8 mouse cellular contexts compared by ENCODE assay signal in genomic region chr1:135368245-135368644, GRCm38 (mm10). TPM values are rescaled to one million over a fixed set of nuclear protein-coding genes. Genes with fewer than 3 reads are reported as not detected.
DNase-seq lines count a peak whose midpoint lies in the region; ATAC-seq and TF ChIP-seq lines count a peak whose summit lies in the region.

No protein-coding gene starts in this region.

- no peak overlapping the region for H3K27ac ChIP-seq in bone marrow macrophage, adult 2 months (ENCODE audit: insufficient read depth, low read depth, low read length)
- H3K27ac ChIP-seq in embryonic fibroblast, embryonic 13.5 days (ENCODE audit: insufficient read depth, low read length): peak overlapping the region; percentile 71
- H3K27ac ChIP-seq in heart, embryonic 11.5 days (ENCODE audit: low read depth, low read length): no peak overlapping the region
- no peak overlapping the region for H3K27ac ChIP-seq in kidney, embryonic 16.5 days (ENCODE audit: low read length)

- H3K4me2 ChIP-seq in heart, embryonic 11.5 days: peak overlapping the region; percentile 79
- peak overlapping the region; percentile 87 for H3K4me2 ChIP-seq in kidney, embryonic 16.5 days (replicated peaks; ENCODE audit: low read depth, low read length)

- peaks cover 8% of the 10 kb centered on the region for H3K4me1 ChIP-seq in bone marrow macrophage, adult 2 months (ENCODE audit: control insufficient read depth, insufficient read depth, low read length)
- H3K4me1 ChIP-seq in embryonic fibroblast, embryonic 13.5 days (ENCODE audit: control insufficient read depth, insufficient read depth, low read length): peaks cover 12% of the 10 kb centered on the region; the same call in 1 of the 2 replicates
- H3K4me1 ChIP-seq in heart, embryonic 11.5 days (ENCODE audit: control insufficient read depth, insufficient read depth, low read length): peaks cover 4% of the 10 kb centered on the region; the same call in 1 of the 2 replicates
- peaks cover 13% of the 10 kb centered on the region; the same call in 1 of the 2 replicates for H3K4me1 ChIP-seq in kidney, embryonic 16.5 days (ENCODE audit: insufficient read depth, low read length)

- peak; percentile 60; the same call in 1 of the 2 replicates for ATAC-seq in heart, embryonic 11.5 days (replicated peaks; ENCODE audit: insufficient number of reproducible peaks, low FRiP score, low TSS enrichment)
- ATAC-seq in kidney, embryonic 16.5 days (ENCODE audit: low FRiP score, low TSS enrichment): peak; percentile 81

- peak overlapping the region; percentile 54 for H3K4me3 ChIP-seq in bone marrow macrophage, adult 2 months (ENCODE audit: insufficient read depth, low read length)
- H3K4me3 ChIP-seq in embryonic fibroblast, embryonic 13.5 days (ENCODE audit: insufficient read depth, low read length): peak overlapping the region; percentile 14; the same call in 1 of the 2 replicates
- peak overlapping the region; percentile 37 for H3K4me3 ChIP-seq in heart, embryonic 11.5 days (ENCODE audit: low read depth, low read length)
- H3K4me3 ChIP-seq in kidney, embryonic 16.5 days (ENCODE audit: low read length): peak overlapping the region; percentile 49

- H3K9me3 ChIP-seq in heart, embryonic 11.5 days (replicated peaks; ENCODE audit: control insufficient read depth, low read length): no peaks in the 10 kb centered on the region
- no peaks in the 10 kb centered on the region for H3K9me3 ChIP-seq in kidney, embryonic 16.5 days (ENCODE audit: low read length)

- TF ChIP-seq CTCF in bone marrow macrophage, adult 2 months (IDR thresholded peaks at IDR 0.05; ENCODE audit: low read depth, low read length): peak; percentile 78
- peak; percentile 65 for TF ChIP-seq CTCF in embryonic fibroblast, embryonic 13.5 days (IDR thresholded peaks at IDR 0.05; ENCODE audit: borderline replicate concordance, insufficient read depth, low read length)

- H3K36me3 ChIP-seq in heart, embryonic 11.5 days (ENCODE audit: control insufficient read depth, insufficient read depth, low read length): no peaks in the 10 kb centered on the region
- H3K36me3 ChIP-seq in kidney, embryonic 16.5 days (ENCODE audit: insufficient read depth, low read length): no peaks in the 10 kb centered on the region

- no peak for TF ChIP-seq POLR2A in bone marrow macrophage, adult 2 months (IDR thresholded peaks at IDR 0.05; ENCODE audit: borderline replicate concordance, low read depth, low read length)
- TF ChIP-seq POLR2A in embryonic fibroblast, embryonic 13.5 days (IDR thresholded peaks at IDR 0.05; ENCODE audit: low read depth, low read length): peak; percentile 36; the same call in 1 of the 2 replicates

- peak; percentile 67 for DNase-seq in A20 (ENCODE audit: low read depth, low spot score)
- DNase-seq in liver: peak; percentile 76
- DNase-seq in monocyte, adult 2 months (ENCODE audit: low read depth in 1 of 2, low spot score in 2 of 2): peak; percentile 27 to 46
- peak; percentile 28 to 45 for DNase-seq in spleen, postnatal 36 days (ENCODE audit: low spot score in 2 of 2)

- H3K27me3 ChIP-seq in heart, embryonic 11.5 days (ENCODE audit: control insufficient read depth, insufficient read depth, low read length): 0 out of 2 replicates have a peak, but pooled peaks cover 4% of the 10 kb centered on the region
- no peaks in the 10 kb centered on the region for H3K27me3 ChIP-seq in kidney, embryonic 16.5 days (ENCODE audit: insufficient read depth, low read length)

- H3K9ac ChIP-seq in heart, embryonic 11.5 days (ENCODE audit: low read depth, low read length): peak overlapping the region; percentile 53; the same call in 1 of the 2 replicates
- H3K9ac ChIP-seq in kidney, embryonic 16.5 days (replicated peaks; ENCODE audit: low read length): peak overlapping the region; percentile 72

- 2% methylated on average over 20 of the region's 20 CpGs for WGBS in heart, embryonic 11.5 days (ENCODE audit: insufficient replicate concordance)
- under 1% methylated on average over 20 of the region's 20 CpGs for WGBS in kidney, embryonic 16.5 days

RNA-seq across cellular contexts. Expression of gene Shisa4, which starts 6.8 kb away (rescaled TPM):
- not detected in 2 replicates for polyA plus RNA-seq in bone marrow macrophage, adult 2 months (2012; ENCODE audit: insufficient read depth, insufficient read length, missing spikeins)
- 82.8 and 101 TPM in 2 replicates for polyA plus RNA-seq in embryonic fibroblast, embryonic 13.5 days (2011; ENCODE audit: insufficient read length, low read depth, missing spikeins)
- polyA plus RNA-seq in heart, embryonic 11.5 days (2014; fragmentation: Nextera tagmentation; extraction: Ambion mirVana): 25.6 and 27.0 TPM in 2 replicates
- polyA plus RNA-seq in kidney, embryonic 16.5 days (2015; fragmentation: Nextera tagmentation; extraction: Ambion mirVana): 47.1 and 50.8 TPM in 2 replicates

RNA-seq across cellular contexts. Expression of gene Lmod1, which starts 43.6 kb away (rescaled TPM):
- 0.13 and 0.20 TPM in 2 replicates for polyA plus RNA-seq in bone marrow macrophage, adult 2 months (2012; ENCODE audit: insufficient read depth, insufficient read length, missing spikeins)
- polyA plus RNA-seq in embryonic fibroblast, embryonic 13.5 days (2011; ENCODE audit: insufficient read length, low read depth, missing spikeins): 47.9 and 79.9 TPM in 2 replicates
- 1.5 and 2.0 TPM in 2 replicates for polyA plus RNA-seq in heart, embryonic 11.5 days (2014; fragmentation: Nextera tagmentation; extraction: Ambion mirVana)
- 1.8 and 2.9 TPM in 2 replicates for polyA plus RNA-seq in kidney, embryonic 16.5 days (2015; fragmentation: Nextera tagmentation; extraction: Ambion mirVana)

RNA-seq across cellular contexts. Expression of gene Timm17a, which starts 54.7 kb away (rescaled TPM):
- 40.7 and 43.0 TPM in 2 replicates for polyA plus RNA-seq in bone marrow macrophage, adult 2 months (2012; ENCODE audit: insufficient read depth, insufficient read length, missing spikeins)
- polyA plus RNA-seq in embryonic fibroblast, embryonic 13.5 days (2011; ENCODE audit: insufficient read length, low read depth, missing spikeins): 108 and 181 TPM in 2 replicates
- polyA plus RNA-seq in heart, embryonic 11.5 days (2014; fragmentation: Nextera tagmentation; extraction: Ambion mirVana): 333 and 344 TPM in 2 replicates
- polyA plus RNA-seq in kidney, embryonic 16.5 days (2015; fragmentation: Nextera tagmentation; extraction: Ambion mirVana): 201 and 206 TPM in 2 replicates

Comparison
In these comparisons a context has a peak if more than half of its experiments do, and no peak if none do; other contexts are left out.
1. RNA of gene Shisa4, which starts 6.8 kb away (polyA plus RNA-seq): 82.8 to 101 TPM in embryonic fibroblast, embryonic 13.5 days, 47.1 to 50.8 TPM in kidney, embryonic 16.5 days and 25.6 to 27.0 TPM in heart, embryonic 11.5 days; not detected in bone marrow macrophage, adult 2 months; every median in the first group is over 10 times any median in the second.
2. RNA of gene Lmod1, which starts 43.6 kb away (polyA plus RNA-seq): 47.9 to 79.9 TPM in embryonic fibroblast, embryonic 13.5 days; 1.8 to 2.9 TPM in kidney, embryonic 16.5 days, 1.5 to 2.0 TPM in heart, embryonic 11.5 days and 0.13 to 0.20 TPM in bone marrow macrophage, adult 2 months; every median in the first group is over 10 times any median in the second.
3. Peak in every context shown above with its lines, with median percentiles within 50 percentile points of each other: DNase-seq and H3K4me3 ChIP-seq.